Mouse (Mus musculus): Measurements from ENCODE around the gene Kif26b. TPM values are rescaled to one million over a fixed set of nuclear protein-coding genes. Genes with fewer than 3 reads are reported as not detected.

Gene Kif26b
- total RNA-seq, 2 experiments from 2014 or later = 1.9 to 3.5 TPM

DNA sequence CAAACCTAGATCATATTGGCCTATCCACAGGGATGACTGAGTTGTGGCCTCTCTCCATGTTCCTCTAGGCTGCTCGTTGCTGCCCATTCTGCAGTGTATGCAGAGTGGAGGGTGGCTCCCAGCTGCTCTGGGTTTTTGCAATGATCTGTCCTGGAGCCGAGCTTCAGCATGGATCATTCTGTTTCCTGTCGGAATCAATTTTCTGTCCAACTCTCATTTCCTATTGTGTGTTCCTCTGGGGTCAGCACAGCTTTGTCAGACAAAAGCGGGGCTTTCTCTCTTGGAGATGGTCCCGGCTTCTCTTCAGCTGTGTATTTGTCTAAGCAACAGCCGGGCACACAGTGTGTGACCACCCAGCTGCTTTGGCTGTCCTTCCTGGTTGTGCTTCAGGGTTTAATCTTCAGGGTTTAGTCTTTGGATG is 98.0 kb downstream of the Kif26b start:
- Histone ChIP-seq H3K27ac (no peak overlapping the region), H3K4me3 (no peak overlapping the region)
- intact Hi-C loops (cut with DNase I) = no loop called here
- TF ChIP-seq CTCF (IDR thresholded peaks at IDR 0.05) = no peak
- no peak for DNase-seq

DNA sequence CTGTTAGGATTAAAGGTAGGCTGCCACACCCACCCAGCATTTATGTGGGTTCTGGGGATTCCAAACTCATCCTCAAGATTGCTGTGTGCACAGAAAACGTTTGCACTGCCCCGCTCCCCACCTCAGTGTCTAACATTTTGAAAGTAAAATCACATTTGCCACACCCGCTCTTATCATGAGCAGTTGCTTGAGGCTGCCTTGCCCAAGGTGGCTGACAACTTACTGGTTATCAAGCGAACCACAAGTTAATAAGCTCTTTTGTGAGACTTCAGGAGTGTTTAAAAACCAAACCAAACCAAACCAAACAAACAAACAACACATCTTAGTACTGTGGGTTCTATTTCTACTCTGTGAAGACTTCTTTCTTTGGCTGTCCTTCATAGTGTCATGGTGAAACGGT is 101.1 kb downstream of the Kif26b start:
- no peak for TF ChIP-seq CTCF (IDR thresholded peaks at IDR 0.05)
- intact Hi-C loops (cut with DNase I) = no loop called here
- DNase-seq = no peak
- H3K4me3 ChIP-seq = no peak overlapping the region
- H3K27ac ChIP-seq = no peak overlapping the region

DNA sequence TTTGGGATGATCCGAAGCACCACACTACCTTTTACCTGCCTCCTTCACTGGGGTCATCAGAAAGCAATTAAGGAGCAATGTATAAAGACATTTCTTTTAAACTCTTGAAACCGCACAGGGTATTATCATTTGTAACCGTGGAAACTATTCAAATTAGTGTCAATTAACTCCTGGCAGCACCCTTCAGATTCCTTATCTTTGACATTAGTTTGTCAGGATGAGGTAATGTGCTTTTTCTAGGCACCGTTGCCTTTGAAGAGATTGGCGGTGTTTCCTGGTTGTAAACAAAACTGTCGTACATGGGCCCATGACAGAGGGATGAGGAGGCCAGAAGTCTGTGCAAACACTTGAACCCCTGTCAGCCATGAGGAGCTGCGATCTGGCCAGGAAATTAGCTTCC is 102.9 kb downstream of the Kif26b start:
- Histone ChIP-seq H3K27ac (no peak overlapping the region), H3K4me3 (no peak overlapping the region)
- no peak for TF ChIP-seq CTCF (IDR thresholded peaks at IDR 0.05)
- DNase-seq = no peak
- intact Hi-C loops (cut with DNase I) = no loop called here

DNA sequence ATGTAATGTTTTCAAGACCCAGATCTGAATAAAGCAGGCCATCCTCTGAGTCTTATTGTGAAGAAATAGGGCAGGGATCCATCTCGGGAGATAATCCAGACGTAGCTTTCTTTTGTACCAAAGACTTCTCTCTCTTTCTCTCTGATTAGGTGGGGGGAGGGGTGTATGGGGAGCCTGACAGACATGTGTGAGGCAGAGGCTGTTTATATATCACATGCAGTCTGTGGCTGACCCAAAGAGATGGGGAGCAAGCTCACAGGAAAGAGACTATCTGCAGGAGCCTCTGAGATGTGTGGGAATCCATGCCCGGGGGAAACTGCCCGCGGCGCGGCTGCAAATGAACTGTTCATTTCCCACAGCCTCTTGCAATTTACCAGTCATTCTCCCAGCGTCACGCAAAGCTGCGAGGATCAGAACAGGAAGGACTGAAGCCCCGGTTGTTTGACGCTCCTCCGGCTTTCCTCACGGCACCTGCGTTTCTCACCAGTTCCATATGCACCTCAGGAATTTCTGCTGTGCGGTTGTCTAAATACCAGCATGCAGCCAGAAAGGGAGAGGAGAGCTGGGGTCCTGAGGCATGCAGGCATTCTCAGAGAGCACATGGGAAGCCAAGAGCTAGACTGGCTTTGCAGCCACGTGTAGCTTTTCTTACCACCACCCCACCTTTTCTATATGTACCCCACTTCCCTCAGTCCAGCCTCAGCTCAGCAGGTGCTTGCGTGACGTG is 105.6 kb downstream of the Kif26b start:
- DNase-seq = no peak
- TF ChIP-seq CTCF (IDR thresholded peaks at IDR 0.05) = no peak
- no peak overlapping the region for H3K4me3 ChIP-seq
- intact Hi-C loops (cut with DNase I) = no loop called here
- no peak overlapping the region for H3K27ac ChIP-seq

DNA sequence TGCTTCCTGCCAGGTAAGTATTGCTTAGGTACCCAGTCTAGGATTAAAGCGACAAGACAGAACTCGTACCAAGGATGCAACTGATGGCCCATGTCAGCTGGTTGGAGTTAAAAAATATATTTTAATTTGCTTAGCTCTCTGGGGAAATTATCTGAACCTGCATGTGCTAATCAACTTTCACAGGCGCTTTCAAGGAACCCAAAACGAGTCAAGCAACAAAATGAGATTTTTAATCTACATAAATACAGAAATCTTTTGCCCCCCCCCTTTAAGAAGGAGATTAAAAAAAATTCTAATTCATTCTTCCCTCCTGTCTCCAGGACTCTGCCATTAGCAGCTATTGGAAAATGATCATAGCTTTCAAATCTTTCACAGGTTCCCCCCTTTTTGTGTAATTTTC is 106.5 kb downstream of the Kif26b start:
- intact Hi-C loops (cut with DNase I) = no loop called here
- no peak for TF ChIP-seq CTCF (IDR thresholded peaks at IDR 0.05)
- no peak overlapping the region for H3K27ac ChIP-seq
- no peak for DNase-seq
- H3K4me3 ChIP-seq = no peak overlapping the region

DNA sequence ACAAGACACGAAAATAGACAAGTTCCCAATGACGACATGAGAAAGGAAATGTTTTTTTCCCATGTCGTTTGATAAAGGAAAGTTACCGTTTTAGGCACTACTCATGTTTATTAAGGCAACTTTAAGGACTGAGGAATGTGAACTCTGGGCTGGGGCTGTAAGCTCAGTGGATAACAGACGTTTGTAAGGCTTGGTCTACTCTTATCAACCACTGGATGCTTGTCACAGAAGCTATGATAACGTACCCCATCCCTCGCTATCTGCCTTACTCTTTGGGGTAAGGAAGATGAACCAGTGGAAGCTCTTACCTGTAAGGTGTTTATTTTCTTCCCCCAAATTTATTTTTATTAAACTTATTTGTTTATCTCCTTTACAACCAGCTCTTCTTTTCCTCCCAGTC is 108.4 kb downstream of the Kif26b start:
- DNase-seq = no peak
- Histone ChIP-seq H3K27ac (no peak overlapping the region), H3K4me3 (no peak overlapping the region)
- TF ChIP-seq CTCF (IDR thresholded peaks at IDR 0.05) = no peak
- intact Hi-C loops (cut with DNase I) = no loop called here

DNA sequence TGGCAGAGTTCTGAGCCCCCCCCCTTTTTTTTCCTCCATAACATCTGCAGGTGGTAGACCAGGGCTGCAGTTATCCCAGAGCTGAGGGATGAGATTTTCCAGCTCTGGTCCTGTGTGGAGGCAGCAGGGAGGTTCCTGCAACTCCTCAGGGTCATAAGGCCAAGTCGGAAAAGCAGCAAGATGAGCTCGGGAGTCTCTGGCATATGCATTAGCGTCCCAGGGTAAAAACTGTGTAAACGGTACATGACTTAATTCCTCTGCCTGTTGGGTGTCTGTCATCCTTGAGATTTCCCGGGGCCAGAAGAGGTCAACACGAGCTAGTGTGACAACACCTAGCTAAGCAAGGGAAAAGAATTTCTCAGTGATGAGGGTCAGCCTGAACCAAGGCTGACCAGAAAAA is 111.0 kb downstream of the Kif26b start:
- intact Hi-C loops (cut with DNase I) = no loop called here
- no peak for DNase-seq
- no peak overlapping the region for H3K4me3 ChIP-seq
- TF ChIP-seq CTCF (IDR thresholded peaks at IDR 0.05) = no peak
- no peak overlapping the region for H3K27ac ChIP-seq

DNA sequence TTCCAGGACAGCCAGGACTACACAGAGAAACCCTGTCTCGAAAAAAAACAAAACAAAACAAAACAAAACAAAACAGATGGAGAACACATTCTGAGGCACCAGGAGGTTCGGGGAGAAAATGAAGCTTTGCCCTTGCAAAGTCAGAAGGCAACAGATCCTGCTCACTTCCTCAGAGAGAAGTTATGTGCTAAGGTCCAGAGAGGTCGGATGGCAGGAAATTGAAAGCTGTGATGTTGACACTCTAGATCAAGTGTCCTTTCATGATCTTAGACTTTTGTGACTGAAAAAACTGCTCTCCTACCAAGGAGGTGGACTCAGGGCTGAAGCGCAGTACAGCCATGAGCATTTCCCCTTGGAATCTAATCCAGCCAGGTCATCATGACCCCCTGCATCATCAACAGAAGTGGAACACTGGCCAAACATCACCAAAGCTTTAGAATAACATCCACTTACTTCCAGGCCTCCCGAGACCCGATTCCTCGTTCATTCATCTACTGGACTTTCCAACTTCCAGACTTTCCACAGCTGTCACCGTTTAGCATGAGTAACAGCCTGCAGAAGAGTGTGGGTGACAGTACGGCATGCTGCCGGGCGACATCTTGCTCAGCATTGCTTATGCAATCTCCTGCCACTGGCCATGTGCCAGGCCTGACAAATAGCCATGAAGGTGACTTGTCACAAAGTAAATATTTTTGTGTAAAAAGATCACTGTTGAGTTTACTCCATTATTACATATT is 112.0 kb downstream of the Kif26b start:
- Histone ChIP-seq H3K4me3 (no peak overlapping the region), H3K27ac (no peak overlapping the region)
- no peak for TF ChIP-seq CTCF (IDR thresholded peaks at IDR 0.05)
- intact Hi-C loops (cut with DNase I) = no loop called here
- DNase-seq = no peak

DNA sequence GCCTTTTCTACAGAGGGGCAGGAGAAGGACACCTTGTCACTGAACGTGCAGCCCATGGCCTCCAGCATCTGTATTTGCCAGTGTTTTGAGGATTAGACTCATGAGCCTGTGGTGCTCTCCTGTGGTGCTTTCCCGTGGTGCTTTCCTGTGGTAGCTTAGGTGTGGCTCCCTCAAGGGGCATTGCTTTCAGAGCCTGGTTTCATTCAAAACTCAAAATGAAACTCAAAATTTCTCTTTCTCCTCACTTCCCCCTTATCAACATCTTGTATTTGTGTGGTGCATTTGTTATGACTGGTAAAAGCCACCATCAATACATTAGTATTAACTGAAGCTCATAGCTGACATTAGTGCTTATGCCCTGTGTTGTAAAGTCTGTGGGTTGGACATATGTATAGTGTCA is 112.9 kb downstream of the Kif26b start:
- no peak for TF ChIP-seq CTCF (IDR thresholded peaks at IDR 0.05)
- no peak overlapping the region for H3K4me3 ChIP-seq
- intact Hi-C loops (cut with DNase I) = no loop called here
- H3K27ac ChIP-seq = no peak overlapping the region
- DNase-seq = no peak

DNA sequence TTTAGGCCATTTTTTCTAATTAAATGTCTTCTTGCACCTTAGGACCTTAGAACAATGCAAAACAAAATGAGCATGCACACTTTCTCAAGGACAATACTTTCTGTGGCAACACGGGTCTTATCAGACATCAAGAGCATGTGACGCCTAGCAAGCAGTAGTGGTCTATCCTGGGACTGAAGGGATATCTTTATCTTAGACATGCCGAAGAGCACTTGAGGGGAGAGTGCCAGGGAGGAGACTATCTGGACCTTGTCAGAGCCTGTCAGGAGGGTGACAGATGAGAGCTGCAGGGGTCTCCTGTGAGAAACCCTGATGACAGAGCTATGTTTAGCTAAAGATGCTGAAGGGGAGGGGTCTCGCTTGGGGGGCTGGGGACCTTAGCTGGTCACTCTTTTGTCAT is 116.0 kb downstream of the Kif26b start:
- no peak overlapping the region for H3K4me3 ChIP-seq
- no peak overlapping the region for H3K27ac ChIP-seq
- intact Hi-C loops (cut with DNase I) = no loop called here
- no peak for TF ChIP-seq CTCF (IDR thresholded peaks at IDR 0.05)
- DNase-seq = no peak

DNA sequence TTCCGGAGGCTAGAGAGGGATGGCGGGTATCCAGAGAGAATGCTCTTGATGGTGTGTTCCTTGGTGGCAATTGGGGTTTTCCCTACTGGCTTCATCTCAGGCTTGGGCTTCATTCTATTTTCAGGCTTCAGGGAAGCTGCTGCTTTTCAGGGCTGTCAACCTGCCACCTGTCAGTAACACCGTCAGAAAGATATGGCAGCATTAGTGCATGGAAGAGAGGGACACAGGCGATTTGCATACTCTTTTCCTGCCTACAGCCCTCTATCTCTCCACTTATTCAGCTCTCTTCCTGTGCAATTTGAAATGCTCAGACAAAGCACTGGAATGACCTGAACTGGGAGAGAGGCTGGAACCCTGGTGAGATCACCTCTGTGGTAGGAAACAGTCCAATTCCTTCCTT is 117.7 kb downstream of the Kif26b start:
- TF ChIP-seq CTCF (IDR thresholded peaks at IDR 0.05) = no peak
- no peak overlapping the region for H3K4me3 ChIP-seq
- H3K27ac ChIP-seq = no peak overlapping the region
- DNase-seq = no peak
- intact Hi-C loops (cut with DNase I) = no loop called here

DNA sequence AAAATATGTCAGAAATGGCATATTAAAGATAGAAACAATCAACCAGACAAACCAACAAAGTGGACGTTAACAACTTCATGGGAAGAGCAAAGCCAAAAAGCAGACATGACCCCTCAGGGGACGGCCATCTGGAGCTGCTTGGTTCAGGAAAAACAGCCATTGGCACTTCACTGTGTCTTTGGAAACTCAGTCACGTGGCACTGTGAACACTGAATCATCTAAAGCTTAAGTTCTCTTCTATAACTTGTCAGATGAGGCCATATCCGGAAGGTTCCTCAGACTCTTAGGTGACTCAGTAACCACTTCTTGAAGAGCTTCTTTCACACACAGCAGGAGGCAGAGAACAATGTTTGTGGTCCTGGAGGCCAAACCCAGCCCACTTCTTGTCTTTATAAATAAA is 126.6 kb downstream of the Kif26b start:
- no peak overlapping the region for H3K27ac ChIP-seq
- no peak overlapping the region for H3K4me3 ChIP-seq
- intact Hi-C loops (cut with DNase I) = no loop called here
- DNase-seq = no peak
- no peak for TF ChIP-seq CTCF (IDR thresholded peaks at IDR 0.05)

DNA sequence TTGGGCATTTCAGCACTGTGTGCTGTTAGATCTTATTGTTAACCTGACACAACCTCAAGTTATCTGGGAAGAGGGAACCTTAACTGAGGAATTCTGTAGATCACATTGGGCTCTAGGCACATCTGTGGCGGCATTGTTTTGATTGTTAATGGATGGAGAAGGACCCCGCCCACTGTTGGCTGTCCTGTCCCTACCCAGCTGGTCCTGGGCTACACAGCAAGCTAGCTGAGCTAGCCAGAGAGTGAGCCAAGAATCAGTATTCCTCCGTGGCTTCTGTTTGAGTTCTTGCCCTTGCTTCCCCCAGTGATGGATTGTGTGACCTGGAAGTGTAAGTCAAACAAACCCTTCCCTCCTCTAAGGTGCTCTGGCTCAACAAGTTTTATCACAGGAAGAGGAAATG is 132.1 kb downstream of the Kif26b start:
- no peak for TF ChIP-seq CTCF (IDR thresholded peaks at IDR 0.05)
- no peak for DNase-seq
- intact Hi-C loops (cut with DNase I) = no loop called here
- no peak overlapping the region for H3K27ac ChIP-seq
- H3K4me3 ChIP-seq = no peak overlapping the region

DNA sequence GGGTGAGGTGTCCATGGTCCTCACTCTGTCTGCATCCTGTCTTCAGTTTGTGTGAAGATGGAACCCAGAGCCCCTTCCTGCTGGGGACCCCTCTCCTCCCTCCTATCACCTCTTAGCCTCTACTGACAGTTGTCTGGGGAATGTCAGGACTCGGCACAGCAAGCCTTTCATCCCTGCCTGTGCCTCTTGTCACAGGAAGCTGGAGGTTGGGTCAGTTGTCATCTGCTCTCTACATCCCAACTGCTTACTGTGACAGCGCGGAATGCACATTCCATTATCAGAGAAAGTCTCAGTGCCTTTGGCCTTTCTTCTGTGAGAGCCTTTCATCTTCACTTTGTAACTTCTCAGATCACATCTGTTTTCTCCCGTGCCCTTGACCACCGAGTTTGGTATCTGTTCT is 132.6 kb downstream of the Kif26b start:
- no peak overlapping the region for H3K27ac ChIP-seq
- TF ChIP-seq CTCF (IDR thresholded peaks at IDR 0.05) = no peak
- no peak for DNase-seq
- no peak overlapping the region for H3K4me3 ChIP-seq
- intact Hi-C loops (cut with DNase I) = no loop called here

All from gastrocnemius, adult 2 months (tissue).